Mouse (Mus musculus): ENCODE results near the gene Sp3.
"Not testable (repeated sequence)": the region's sequence is repeated elsewhere in the genome, so short reads cannot be mapped to it uniquely, and the experiment has no call there.

Gene Sp3

GRCm38 (mm10) chr2:72992497-72992896, 12.3 kb upstream of the Sp3 start:
- no peak for DNase-seq (ENCODE audit: low read depth)

GRCm38 (mm10) chr2:72988945-72989344, 8.7 kb upstream of the Sp3 start:
- not testable (repeated sequence) for DNase-seq (ENCODE audit: low read depth)

GRCm38 (mm10) chr2:72986616-72987015, 6.4 kb upstream of the Sp3 start, which contains the start of gene Gm11084:
Gene Gm11084, minus strand, starts transcription at chr2:72986716.
- DNase-seq (ENCODE audit: low read depth), result no peak

GRCm38 (mm10) chr2:72985516-72985915, 5.3 kb upstream of the Sp3 start:
- DNase-seq (ENCODE audit: low read depth), result no peak

GRCm38 (mm10) chr2:72984806-72985205, 4.6 kb upstream of the Sp3 start:
- DNase-seq (ENCODE audit: low read depth), result no peak

- no peak for DNase-seq (ENCODE audit: low read depth)
Observed at GRCm38 (mm10) chr2:72983211-72983610, 3.0 kb upstream of the Sp3 start.

GRCm38 (mm10) chr2:72982110-72982785, 2.0 kb upstream of the Sp3 start:
- no peak for DNase-seq (ENCODE audit: low read depth)

GRCm38 (mm10) chr2:72981441-72982109, 1.3 kb upstream of the Sp3 start:
- DNase-seq (ENCODE audit: low read depth), result no peak

- no peak for DNase-seq (ENCODE audit: low read depth)
Observed at GRCm38 (mm10) chr2:72981075-72981420, 802 bp upstream of the Sp3 start.

- peak; percentile 50 for DNase-seq (ENCODE audit: low read depth)
Observed at GRCm38 (mm10) chr2:72979659-72980071, 581 bp downstream of the Sp3 start.

- DNase-seq (ENCODE audit: low read depth), result peak; percentile 53
Observed at GRCm38 (mm10) chr2:72978901-72979658, 1.2 kb downstream of the Sp3 start.

- peak; percentile 45 for DNase-seq (ENCODE audit: low read depth)
Observed at GRCm38 (mm10) chr2:72978473-72978872, 1.8 kb downstream of the Sp3 start.

GRCm38 (mm10) chr2:72977272-72977671, 3.0 kb downstream of the Sp3 start:
- DNase-seq (ENCODE audit: low read depth), result no peak

GRCm38 (mm10) chr2:72976036-72976435, 4.2 kb downstream of the Sp3 start:
- no peak for DNase-seq (ENCODE audit: low read depth)

- no peak for DNase-seq (ENCODE audit: low read depth)
Observed at GRCm38 (mm10) chr2:72970831-72971230, 9.4 kb downstream of the Sp3 start.

GRCm38 (mm10) chr2:72970302-72970701, 9.9 kb downstream of the Sp3 start:
- no peak for DNase-seq (ENCODE audit: low read depth)

- DNase-seq (ENCODE audit: low read depth), result no peak
Observed at GRCm38 (mm10) chr2:72968536-72968935, 11.7 kb downstream of the Sp3 start.

- DNase-seq (ENCODE audit: low read depth), result no peak
Observed at GRCm38 (mm10) chr2:72965450-72965849, 14.8 kb downstream of the Sp3 start.

- no peak for DNase-seq (ENCODE audit: low read depth)
Observed at GRCm38 (mm10) chr2:72956415-72956814, 23.8 kb downstream of the Sp3 start.

- no peak for DNase-seq (ENCODE audit: low read depth)
Observed at GRCm38 (mm10) chr2:72952979-72953378, 27.3 kb downstream of the Sp3 start.

GRCm38 (mm10) chr2:72935937-72936336, 44.3 kb downstream of the Sp3 start:
- DNase-seq (ENCODE audit: low read depth), result no peak

GRCm38 (mm10) chr2:72932186-72932585, 48.1 kb downstream of the Sp3 start:
- DNase-seq (ENCODE audit: low read depth), result no peak

GRCm38 (mm10) chr2:72924981-72925380, 55.3 kb downstream of the Sp3 start:
- no peak for DNase-seq (ENCODE audit: low read depth)

All from c-Kit-positive CD71-negative TER-119-negative erythroid progenitor cells, embryonic 14.5 days (primary cell).